Mouse (Mus musculus) erythroblast, embryonic 14.5 days (primary cell): ENCODE results near the gene Dkk2.

Experiments used
- GATA1 ChIP-seq: IDR thresholded peaks from 2 replicates; pipeline ENCODE4 v1.6.1; 2012; ENCODE audit warnings: low read length, inconsistent platforms, mixed read lengths
- TAL1 ChIP-seq: IDR thresholded peaks from 3 replicates; pipeline ENCODE4 v1.6.1; 2012; ENCODE audit warnings: low read length, inconsistent platforms, mixed read lengths

DNA sequence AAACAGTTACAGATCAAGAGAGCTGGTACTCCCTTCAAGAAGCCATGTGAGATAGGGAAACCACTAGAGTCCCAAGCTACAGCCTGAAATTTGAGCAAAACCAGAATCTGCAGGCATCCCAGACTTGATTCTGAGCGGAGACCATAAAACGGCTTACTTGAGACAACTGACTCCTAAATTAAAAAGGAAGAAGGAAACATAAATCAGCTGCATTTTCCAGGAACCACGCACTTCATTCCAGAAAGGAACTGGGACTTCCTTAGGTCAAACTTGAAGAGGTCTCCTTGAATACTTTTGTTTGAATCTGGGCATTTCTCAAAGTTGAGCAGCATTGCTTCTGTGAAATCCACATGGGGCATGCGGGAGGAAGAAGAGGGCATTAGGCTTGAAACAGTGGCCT lies 55.9 kb downstream of the Dkk2 start:
- TF ChIP-seq TAL1 = no peak
- TF ChIP-seq GATA1 = no peak
